Mouse (Mus musculus): ENCODE measurements around the gene Cmtr1. TPM values are rescaled to one million over a fixed set of nuclear protein-coding genes. Genes with fewer than 3 reads are reported as not detected.

Cmtr1 gene
- polyA plus RNA-seq, 1 experiment from 2014 or later: 109 TPM

DNA sequence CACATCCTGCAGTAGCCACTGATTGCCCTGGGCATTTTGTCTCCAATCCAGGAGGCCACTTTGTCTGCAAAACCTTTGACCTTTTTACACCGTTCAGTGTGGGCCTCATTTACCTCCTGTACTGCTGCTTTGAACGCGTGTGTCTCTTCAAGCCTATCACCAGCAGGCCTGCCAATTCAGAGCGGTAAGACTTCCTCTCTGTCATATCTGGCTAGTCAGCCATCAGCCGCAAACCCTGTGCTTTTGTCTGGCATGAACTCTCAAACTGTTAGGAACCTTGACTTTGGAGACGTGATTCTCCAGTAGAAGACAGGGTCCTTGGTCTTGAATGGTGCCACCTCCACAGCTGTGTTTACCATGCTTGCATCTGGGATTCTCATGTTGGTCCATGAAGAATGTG, 29.9 kb downstream of the Cmtr1 start:
- Histone ChIP-seq H3K9ac (no peak overlapping the region), H3K27me3 (no peaks in the 10 kb centered on the region), H3K4me3 (no peak overlapping the region), H3K9me3 (no peaks in the 10 kb centered on the region), H3K27ac (replicated peaks) (no peak overlapping the region), H3K36me3 (peaks cover 50% of the 10 kb centered on the region), H3K4me1 (replicated peaks) (no peaks in the 10 kb centered on the region), H3K4me2 (no peak overlapping the region)
- ATAC-seq (ENCODE audit: low FRiP score, low read depth): no peak
- WGBS: 83% methylated on average over 6 of the region's 6 CpGs

DNA sequence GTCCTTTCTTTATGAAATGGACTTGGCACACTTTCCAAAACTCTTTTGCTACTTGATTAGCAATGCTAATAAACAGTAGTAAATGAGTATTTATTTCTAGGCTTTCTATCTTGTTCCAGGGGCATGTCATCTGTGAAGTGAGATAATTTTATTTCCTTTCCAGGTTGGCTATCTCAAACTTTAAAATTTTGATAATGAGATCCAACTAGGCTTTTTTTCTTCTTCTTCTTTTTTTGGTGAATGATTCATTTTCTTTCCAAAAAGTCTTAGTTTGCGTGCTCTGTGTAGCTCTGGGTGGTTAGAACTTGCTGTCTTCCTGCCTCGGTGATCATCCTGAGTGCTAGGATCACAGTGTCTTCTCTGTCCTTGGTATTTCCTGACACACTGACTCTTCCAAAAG, 32.4 kb downstream of the Cmtr1 start:
- Histone ChIP-seq H3K27me3 (no peaks in the 10 kb centered on the region), H3K27ac (replicated peaks) (no peak overlapping the region), H3K4me2 (no peak overlapping the region), H3K4me1 (replicated peaks) (no peaks in the 10 kb centered on the region), H3K9me3 (no peaks in the 10 kb centered on the region), H3K36me3 (peaks cover 57% of the 10 kb centered on the region), H3K4me3 (no peak overlapping the region), H3K9ac (no peak overlapping the region)
- 90% methylated on average over 2 of the region's 2 CpGs for WGBS
- ATAC-seq (ENCODE audit: low FRiP score, low read depth): no peak

- no peak overlapping the region for H3K4me3 ChIP-seq
- H3K27ac ChIP-seq (replicated peaks): no peak overlapping the region
- H3K9me3 ChIP-seq: no peaks in the 10 kb centered on the region
- peaks cover 65% of the 10 kb centered on the region for H3K36me3 ChIP-seq
- H3K4me1 ChIP-seq (replicated peaks): no peaks in the 10 kb centered on the region
- 93% methylated on average over 2 of the region's 2 CpGs for WGBS
- H3K27me3 ChIP-seq: no peaks in the 10 kb centered on the region
- H3K4me2 ChIP-seq: no peak overlapping the region
- ATAC-seq (ENCODE audit: low FRiP score, low read depth): no peak
- H3K9ac ChIP-seq: no peak overlapping the region
Observed at GRCm38 (mm10) chr17:29693571-29693970, 33.2 kb downstream of the Cmtr1 start.

DNA sequence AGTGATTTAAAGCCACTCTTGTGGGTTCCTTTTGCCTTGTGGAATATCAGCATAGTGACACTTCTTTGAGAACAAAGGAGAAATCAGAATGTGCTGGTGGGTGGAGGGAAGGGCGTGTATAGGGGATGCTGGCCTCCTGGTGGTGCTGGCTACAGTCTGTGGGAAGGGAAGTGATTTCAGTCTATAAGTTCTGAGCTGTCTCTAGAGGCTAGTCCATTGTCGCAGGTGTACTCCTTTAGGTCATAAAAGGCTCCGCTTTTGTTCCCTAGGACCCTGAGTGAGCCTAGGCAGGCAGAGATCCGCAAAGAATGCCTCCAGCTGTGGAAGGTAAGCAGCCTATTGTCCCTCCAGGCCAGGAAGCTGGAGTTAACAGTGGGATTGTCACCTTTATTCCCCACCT, 34.1 kb downstream of the Cmtr1 start:
- no peak overlapping the region for H3K4me3 ChIP-seq
- no peaks in the 10 kb centered on the region for H3K27me3 ChIP-seq
- WGBS: 80% methylated on average over 4 of the region's 4 CpGs
- H3K4me2 ChIP-seq: no peak overlapping the region
- H3K4me1 ChIP-seq (replicated peaks): no peaks in the 10 kb centered on the region
- H3K9ac ChIP-seq: no peak overlapping the region
- no peak overlapping the region for H3K27ac ChIP-seq (replicated peaks)
- H3K9me3 ChIP-seq: no peaks in the 10 kb centered on the region
- ATAC-seq (ENCODE audit: low FRiP score, low read depth): no peak
- peaks cover 72% of the 10 kb centered on the region for H3K36me3 ChIP-seq

DNA sequence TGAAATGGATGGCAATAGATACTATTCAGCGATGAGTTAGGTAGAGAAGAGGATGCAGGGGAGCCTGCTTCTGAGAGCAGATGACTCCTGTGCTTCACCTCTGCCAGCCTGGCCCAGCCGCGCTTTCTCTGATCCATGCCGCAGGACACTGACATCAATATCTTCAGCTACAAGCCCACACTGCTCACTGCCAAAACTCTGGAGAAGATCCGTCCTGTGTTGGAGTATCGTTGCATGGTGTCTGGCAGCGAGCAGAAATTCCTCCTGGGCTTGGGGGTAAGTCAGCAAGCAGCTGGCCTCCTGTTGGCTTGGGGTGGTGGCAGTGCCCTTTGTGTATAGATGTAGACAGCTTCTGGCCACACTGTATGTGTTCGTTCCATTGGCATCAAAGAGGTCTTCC, 36.5 kb downstream of the Cmtr1 start:
- Histone ChIP-seq H3K4me1 (replicated peaks) (no peaks in the 10 kb centered on the region), H3K27me3 (no peaks in the 10 kb centered on the region), H3K36me3 (peaks cover 68% of the 10 kb centered on the region), H3K9me3 (no peaks in the 10 kb centered on the region), H3K27ac (replicated peaks) (no peak overlapping the region), H3K4me2 (no peak overlapping the region), H3K9ac (no peak overlapping the region), H3K4me3 (no peak overlapping the region)
- 92% methylated on average over 8 of the region's 8 CpGs for WGBS
- no peak for ATAC-seq (ENCODE audit: low FRiP score, low read depth)

DNA sequence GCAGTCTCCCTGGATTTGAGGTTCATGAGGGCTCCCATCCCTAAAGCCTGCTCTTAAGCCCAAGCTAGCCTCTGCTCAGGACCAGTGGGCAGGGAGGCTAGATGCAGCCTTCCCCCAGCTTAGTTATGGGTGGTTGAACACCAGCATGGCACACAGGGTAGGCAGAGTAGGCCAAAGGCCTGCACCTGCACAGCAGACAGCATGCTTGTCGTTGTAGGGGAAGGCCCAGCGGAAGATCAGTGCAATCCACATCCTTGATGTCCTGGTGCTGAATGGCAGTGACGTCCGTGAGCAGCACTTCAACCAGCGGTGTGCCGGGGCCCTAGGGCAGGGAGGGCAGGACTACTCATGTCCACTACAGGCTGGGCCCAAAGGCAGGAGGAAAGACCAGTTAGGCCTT, 38.0 kb downstream of the Cmtr1 start:
- no peak for ATAC-seq (ENCODE audit: low FRiP score, low read depth)
- Histone ChIP-seq H3K9me3 (no peaks in the 10 kb centered on the region), H3K9ac (no peak overlapping the region), H3K36me3 (peaks cover 68% of the 10 kb centered on the region), H3K4me2 (no peak overlapping the region), H3K4me1 (replicated peaks) (peaks cover 13% of the 10 kb centered on the region), H3K27me3 (no peaks in the 10 kb centered on the region), H3K4me3 (no peak overlapping the region), H3K27ac (replicated peaks) (no peak overlapping the region)
- 87% methylated on average over 6 of the region's 6 CpGs for WGBS

DNA sequence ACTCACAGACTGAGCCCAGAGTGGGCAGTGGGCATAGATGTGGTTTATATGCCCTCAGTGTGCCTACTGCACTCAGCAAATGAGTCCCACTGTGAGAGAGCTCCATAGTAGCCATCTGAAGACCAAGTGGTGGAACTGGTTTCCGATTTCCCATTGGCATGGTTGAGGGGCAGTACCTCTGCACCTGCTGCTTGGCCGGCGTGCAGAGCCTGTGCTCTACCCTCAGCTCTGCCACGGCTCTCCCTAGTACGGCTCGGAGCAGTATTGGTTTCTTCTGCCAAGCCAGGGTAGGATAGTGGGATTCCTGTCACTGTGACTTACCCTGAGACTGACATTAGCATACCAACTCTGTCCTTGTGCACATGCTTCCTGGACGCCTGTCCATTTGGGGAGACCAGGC, 40.2 kb downstream of the Cmtr1 start:
- Histone ChIP-seq H3K9ac (no peak overlapping the region), H3K4me2 (no peak overlapping the region), H3K4me3 (no peak overlapping the region), H3K4me1 (replicated peaks) (peaks cover 14% of the 10 kb centered on the region), H3K27me3 (no peaks in the 10 kb centered on the region), H3K9me3 (no peaks in the 10 kb centered on the region), H3K36me3 (peaks cover 52% of the 10 kb centered on the region), H3K27ac (replicated peaks) (no peak overlapping the region)
- 92% methylated on average over 7 of the region's 7 CpGs for WGBS
- ATAC-seq (ENCODE audit: low FRiP score, low read depth): no peak

GRCm38 (mm10) chr17:29702938-29703710, 42.7 kb downstream of the Cmtr1 start:
- Histone ChIP-seq H3K9ac (no peak overlapping the region), H3K27me3 (no peaks in the 10 kb centered on the region), H3K9me3 (no peaks in the 10 kb centered on the region), H3K36me3 (peaks cover 32% of the 10 kb centered on the region), H3K4me2 (no peak overlapping the region), H3K4me3 (no peak overlapping the region), H3K27ac (replicated peaks) (0 out of 2 replicates have a peak overlapping the region, but pooled peaks have one; percentile 16), H3K4me1 (replicated peaks) (peaks cover 34% of the 10 kb centered on the region)
- ATAC-seq (ENCODE audit: low FRiP score, low read depth): no peak
- 67% methylated on average over 4 of the region's 4 CpGs for WGBS

GRCm38 (mm10) chr17:29704781-29705180, 44.4 kb downstream of the Cmtr1 start:
- no peak overlapping the region for H3K4me2 ChIP-seq
- no peaks in the 10 kb centered on the region for H3K27me3 ChIP-seq
- peaks cover 51% of the 10 kb centered on the region for H3K4me1 ChIP-seq (replicated peaks)
- H3K9me3 ChIP-seq: no peaks in the 10 kb centered on the region
- no peak overlapping the region for H3K9ac ChIP-seq
- ATAC-seq (ENCODE audit: low FRiP score, low read depth): peak; percentile 49
- H3K27ac ChIP-seq (replicated peaks): no peak overlapping the region
- no peak overlapping the region for H3K4me3 ChIP-seq
- peaks cover 17% of the 10 kb centered on the region; the same call in 1 of the 2 replicates for H3K36me3 ChIP-seq
- WGBS: 20% methylated on average over 3 of the region's 3 CpGs

GRCm38 (mm10) chr17:29705881-29706280, 45.5 kb downstream of the Cmtr1 start:
- no peak for ATAC-seq (ENCODE audit: low FRiP score, low read depth)
- Histone ChIP-seq H3K4me1 (replicated peaks) (peaks cover 62% of the 10 kb centered on the region), H3K27ac (replicated peaks) (no peak overlapping the region), H3K4me2 (no peak overlapping the region), H3K4me3 (no peak overlapping the region), H3K27me3 (no peaks in the 10 kb centered on the region), H3K9me3 (no peaks in the 10 kb centered on the region), H3K36me3 (0 out of 2 replicates have a peak, but pooled peaks cover 11% of the 10 kb centered on the region), H3K9ac (no peak overlapping the region)
- 81% methylated on average over 5 of the region's 5 CpGs for WGBS

DNA sequence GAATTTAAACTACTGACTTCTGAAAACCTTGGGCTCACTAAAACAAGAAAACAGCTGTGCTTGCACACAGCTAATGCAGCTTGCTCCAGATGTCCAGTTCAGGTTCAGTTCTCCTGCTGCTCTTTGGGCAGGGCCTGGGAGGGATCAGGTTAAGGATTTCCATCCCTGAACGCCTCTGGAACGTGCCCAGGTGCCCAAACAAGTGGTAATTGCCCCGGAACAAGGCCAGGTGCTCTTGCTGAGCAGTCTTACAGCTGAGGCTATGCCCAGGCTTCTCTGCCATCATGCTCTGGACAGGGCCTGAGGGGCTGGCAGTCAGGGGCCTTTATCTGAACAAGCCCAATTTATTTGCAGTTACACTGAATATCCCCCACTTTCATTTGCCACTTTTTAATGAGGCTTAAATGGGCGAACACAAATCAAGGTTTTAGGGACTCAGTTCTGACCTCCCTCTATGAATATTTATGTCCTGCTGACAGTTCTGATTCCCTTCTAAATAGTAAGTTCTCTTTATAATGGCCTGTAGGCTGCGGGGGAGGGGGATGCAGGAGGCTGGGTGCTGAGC, 46.7 kb downstream of the Cmtr1 start:
- no peak overlapping the region for H3K9ac ChIP-seq
- no peaks in the 10 kb centered on the region for H3K36me3 ChIP-seq
- WGBS: 37% methylated on average over 5 of the region's 5 CpGs
- no peak overlapping the region for H3K4me3 ChIP-seq
- no peaks in the 10 kb centered on the region for H3K27me3 ChIP-seq
- H3K4me2 ChIP-seq: no peak overlapping the region
- peaks cover 74% of the 10 kb centered on the region for H3K4me1 ChIP-seq (replicated peaks)
- no peak overlapping the region for H3K27ac ChIP-seq (replicated peaks)
- no peak for ATAC-seq (ENCODE audit: low FRiP score, low read depth)
- no peaks in the 10 kb centered on the region for H3K9me3 ChIP-seq

DNA sequence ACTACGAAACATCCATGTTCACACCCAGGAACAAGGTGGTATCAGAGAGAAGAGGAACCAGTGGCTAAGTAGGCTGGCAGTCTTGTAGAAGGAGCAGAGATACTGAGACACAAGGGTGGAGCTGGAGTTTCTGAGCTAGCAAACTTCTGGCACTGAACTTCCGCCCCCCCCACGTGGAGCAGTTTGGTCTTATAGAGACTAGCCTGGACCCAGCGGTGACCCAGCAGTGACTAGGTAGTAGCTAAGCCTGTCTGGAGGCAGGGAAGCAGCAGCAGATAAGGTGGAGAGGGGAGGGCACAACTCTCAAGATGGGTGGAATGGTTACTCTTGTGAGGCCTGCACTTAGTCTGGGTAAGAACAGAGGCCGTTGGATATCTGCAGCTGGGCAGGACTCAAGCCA, 48.4 kb downstream of the Cmtr1 start:
- ATAC-seq (ENCODE audit: low FRiP score, low read depth): no peak
- peaks cover 72% of the 10 kb centered on the region for H3K4me1 ChIP-seq (replicated peaks)
- WGBS: 75% methylated on average over 5 of the region's 5 CpGs
- no peaks in the 10 kb centered on the region for H3K9me3 ChIP-seq
- no peak overlapping the region for H3K4me3 ChIP-seq
- H3K4me2 ChIP-seq: no peak overlapping the region
- H3K27ac ChIP-seq (replicated peaks): no peak overlapping the region
- no peaks in the 10 kb centered on the region for H3K27me3 ChIP-seq
- H3K9ac ChIP-seq: no peak overlapping the region
- no peaks in the 10 kb centered on the region for H3K36me3 ChIP-seq
